Mouse (Mus musculus) thymus, postnatal 25 days (tissue): Measurements from ENCODE around the gene Aifm3.
"Not testable (repeated sequence)": the region's sequence is repeated elsewhere in the genome, so short reads cannot be mapped to it uniquely, and the experiment has no call there.

ENCODE experiments used
- DNase-seq: peaks from one replicate; pipeline ENCODE4 v3.0.0; 2022

Aifm3 gene

DNA sequence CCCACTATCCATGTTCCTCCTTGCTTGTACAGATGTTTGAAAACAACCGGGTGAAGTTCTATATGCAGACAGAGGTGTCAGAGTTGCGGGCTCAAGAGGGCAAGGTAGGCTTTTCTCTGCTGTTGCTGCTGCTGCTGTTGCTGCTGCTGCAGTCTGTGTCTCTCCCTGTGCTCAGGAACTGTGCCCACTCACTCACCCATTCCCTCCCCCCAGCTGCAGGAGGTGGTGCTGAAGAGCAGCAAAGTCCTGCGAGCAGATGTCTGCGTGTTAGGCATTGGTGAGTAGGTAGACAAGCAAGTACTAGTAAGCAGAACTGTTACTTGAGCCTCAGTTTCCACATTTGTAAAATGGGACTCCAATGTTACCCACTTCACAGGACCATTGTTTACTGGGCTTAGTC is 13.3 kb downstream of the Aifm3 start:
- DNase-seq = no peak

DNA sequence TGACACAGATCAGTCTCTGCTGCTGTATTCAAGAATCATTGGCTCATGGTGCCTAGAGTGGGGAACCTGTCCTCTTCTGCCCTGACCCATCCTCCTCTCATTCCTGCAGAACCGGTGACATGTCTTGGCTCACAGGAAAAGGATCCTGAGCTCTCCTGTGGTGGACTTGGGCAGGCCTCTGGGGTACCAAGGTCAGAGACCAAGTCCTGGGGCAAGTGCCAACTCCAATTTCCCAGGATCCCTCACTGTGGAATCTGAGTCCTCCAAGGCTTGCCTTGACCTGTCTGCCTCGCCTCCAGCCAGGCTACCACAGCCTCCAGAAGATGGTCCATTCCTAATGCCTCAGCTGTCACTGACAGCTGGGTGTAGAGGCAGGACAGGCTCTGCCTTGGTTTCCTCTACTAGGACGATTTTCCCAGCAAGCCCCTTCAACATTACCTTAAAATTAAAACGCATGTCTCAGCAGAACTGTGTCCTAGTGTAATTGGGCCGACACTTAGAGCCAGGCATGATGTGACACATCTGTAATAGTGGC is 17.7 kb downstream of the Aifm3 start:
- no peak for DNase-seq

DNA sequence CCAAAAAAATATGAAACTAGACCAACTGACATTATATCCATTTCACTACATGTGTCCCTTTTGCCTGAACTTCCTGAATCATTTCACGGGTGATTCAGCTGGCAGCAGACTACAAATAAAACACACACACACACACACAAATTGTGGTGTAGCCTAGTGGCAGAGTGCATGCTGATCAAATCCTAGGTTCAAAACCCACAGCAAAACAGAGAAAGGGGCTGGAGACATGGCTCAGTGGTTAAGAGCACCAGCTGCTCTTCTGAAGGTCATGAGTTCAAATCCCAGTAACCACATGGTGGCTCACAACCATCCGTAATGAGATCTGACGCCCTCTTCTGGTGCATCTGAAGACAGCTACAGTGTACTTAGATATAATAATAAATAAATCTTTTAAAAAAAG is 18.6 kb downstream of the Aifm3 start:
- DNase-seq = not testable (repeated sequence)

DNA sequence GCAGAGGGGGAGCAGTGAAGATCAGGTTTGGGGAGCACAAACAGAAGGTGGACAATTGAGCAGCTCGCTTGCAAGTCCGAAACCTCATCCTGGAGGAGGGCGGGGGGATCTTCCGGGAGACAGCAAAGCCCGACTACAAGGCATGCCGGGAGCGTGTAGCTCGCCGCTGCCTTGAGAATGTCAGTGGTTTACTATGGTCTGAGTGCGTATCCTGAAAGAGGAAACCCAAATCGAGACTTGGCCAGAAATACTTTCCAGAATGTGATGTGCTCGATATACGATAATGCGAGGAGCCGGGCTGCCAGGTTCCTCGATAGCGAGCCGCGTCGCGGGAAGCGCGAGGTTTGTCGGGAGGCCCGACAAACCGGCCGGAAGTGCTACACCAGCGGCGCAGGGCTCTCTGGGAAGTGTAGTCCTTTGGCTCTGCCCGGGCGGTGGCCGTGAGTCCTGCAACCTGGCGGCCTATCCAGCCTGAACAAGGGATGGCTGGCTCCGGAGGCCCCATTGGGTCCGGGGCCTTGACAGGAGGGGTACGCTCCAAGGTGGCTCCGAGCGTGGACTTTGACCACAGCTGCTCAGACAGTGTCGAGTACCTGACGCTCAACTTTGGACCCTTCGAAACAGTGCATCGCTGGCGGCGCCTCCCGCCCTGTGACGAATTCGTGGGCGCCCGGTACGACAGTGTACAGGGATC is 19.3 kb downstream of the Aifm3 start, which contains the start of gene Lztr1:
Lztr1 (plus strand) TSS at position 143 of the 694 bp plus-strand sequence.
- DNase-seq = peak; percentile 87

DNA sequence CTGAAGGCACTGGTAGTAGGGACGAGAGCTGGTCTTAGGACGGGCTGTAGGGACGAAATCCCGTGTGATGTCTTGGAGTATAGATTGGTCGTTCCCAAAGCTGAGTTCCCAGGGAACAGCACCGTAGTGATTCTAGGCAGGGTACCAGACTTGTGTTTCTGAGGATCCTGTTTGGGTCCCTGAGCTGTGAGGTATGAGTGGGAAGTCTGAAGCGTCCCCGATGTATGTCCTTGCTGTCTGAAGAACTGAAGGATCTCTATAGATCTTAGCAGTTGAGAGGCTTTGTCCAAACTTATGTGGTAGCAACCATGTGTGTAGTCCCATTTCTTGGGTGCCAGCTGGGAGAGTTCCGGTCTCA is 19.8 kb downstream of the Aifm3 start:
- DNase-seq = no peak

DNA sequence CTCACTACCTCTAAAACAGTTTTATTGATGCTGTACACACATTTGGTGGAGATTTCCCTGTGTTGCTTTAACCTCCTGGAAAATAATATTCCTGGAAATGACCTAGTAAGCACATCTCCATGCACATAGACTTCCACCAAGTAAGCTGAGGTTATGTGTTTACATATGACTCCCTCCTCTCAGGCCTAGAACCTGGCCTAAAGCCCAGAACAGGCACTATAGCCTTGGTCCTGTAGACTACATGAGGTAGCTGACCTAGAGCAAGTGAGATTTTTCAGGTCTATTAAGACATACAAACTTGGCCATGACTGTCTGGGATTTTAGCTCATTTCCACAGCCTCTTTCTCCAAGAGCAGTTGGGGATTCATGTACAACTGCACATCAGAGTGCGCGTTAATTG is 20.7 kb downstream of the Aifm3 start:
- no peak for DNase-seq

DNA sequence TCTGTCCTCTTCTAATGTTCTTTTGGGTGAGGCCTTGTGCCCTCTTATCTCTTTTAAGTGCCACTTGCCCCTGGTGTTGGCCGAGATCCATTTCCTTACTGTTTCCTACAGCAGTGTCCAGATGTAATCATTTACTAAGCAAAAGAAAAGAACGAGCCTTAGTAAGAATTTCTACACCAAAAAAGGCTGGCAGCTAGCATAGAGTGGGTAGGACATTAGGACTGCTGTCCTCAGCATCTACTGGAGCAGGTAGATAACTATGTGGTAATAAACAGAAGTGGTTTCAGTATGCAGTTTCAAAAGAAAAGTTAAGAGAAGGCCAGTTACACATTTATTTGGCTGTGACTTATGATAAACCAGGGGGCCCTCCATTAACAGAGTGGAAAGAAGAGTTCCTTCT is 21.3 kb downstream of the Aifm3 start:
- no peak for DNase-seq

DNA sequence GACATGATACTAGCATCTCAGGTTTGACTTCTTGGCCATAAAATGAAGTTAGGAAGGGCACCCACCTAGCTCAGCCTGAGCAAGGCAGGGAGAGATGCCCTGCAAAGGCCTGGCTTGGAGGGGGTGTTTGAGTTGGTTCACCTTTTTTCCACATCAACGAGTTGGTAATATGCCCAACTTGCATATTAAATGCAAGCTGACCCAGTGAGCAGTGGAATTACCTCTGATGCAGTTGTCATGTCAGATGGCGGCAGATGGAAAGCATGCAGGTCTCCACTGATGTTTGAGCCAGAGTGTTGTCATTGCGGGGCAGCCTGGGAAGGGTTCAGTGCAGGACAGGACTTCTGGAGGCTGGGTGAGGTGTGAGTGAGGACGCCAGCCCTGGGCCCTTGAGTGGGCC is 22.0 kb downstream of the Aifm3 start:
- DNase-seq = no peak

DNA sequence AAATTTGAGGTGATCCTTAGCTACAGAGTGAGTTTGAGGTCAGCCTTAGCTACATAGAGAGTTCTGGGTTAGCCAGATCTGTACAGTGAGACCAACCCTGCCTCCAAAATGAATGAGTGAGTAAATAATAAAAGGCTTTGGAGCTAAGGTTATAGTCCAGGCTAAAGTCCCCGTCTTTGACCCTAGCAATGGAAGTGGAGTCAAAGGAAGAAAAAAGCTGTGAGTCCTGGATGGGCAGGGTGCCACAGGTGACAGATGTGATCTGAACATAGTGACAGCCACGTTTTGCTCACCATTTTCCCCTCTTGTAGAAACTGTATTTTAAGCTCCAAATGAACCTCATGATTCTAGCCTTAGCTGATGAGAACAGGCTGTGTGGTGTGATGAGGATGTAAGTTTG is 29.5 kb downstream of the Aifm3 start:
- no peak for DNase-seq

DNA sequence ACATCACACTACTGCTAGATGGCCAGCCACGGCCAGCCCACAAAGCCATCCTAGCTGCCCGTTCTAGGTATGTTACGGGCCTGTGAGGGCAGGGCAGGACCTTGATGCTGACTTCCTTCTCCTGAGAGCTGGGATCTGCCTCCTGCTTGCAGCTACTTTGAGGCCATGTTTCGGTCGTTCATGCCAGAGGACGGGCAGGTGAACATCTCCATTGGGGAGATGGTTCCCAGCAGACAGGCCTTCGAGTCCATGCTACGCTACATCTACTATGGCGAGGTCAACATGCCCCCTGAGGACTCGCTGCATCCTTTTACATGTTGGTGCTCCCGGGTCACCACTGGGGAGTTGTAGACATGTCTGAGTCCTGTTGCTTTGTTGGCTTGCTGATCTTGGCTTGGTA is 34.7 kb downstream of the Aifm3 start:
- no peak for DNase-seq

DNA sequence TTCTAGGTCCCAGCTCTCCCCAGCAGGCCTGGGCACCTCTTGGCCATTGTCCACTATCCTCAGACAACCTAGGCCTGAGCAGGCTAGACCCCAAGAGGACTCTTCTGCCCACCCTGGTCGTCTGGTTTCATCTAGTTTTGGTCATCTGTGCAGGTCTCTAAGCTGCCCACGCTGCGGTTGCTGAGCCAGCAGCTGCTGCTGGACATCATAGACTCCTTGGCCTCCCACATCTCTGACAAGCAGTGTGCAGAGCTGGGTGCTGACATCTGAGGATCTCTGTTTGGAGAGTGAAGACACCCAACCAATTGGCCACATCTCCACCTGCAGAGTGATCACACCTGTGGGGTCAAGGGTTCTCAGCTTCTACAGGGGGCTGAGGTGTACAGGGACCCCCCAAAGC is 36.1 kb downstream of the Aifm3 start:
- no peak for DNase-seq

DNA sequence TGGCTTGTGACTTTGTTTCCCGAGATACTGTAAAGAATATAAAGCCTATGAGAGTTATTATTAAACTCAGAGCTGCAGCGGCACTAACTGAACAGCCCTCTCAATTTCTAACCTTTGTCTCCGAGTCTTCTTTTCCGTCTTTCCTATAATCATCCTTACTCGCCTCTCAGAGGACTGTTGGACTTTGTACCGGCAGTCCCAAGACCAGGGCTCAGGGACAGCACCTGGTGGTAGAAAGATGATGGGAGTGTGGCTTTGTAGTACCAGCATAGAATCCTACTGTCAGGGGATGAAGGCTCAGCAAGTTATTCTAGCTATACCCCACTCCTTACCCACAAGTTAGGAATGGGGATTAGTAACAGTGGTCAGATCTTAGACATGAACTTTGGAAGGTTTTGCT is 36.8 kb downstream of the Aifm3 start:
- no peak for DNase-seq

DNA sequence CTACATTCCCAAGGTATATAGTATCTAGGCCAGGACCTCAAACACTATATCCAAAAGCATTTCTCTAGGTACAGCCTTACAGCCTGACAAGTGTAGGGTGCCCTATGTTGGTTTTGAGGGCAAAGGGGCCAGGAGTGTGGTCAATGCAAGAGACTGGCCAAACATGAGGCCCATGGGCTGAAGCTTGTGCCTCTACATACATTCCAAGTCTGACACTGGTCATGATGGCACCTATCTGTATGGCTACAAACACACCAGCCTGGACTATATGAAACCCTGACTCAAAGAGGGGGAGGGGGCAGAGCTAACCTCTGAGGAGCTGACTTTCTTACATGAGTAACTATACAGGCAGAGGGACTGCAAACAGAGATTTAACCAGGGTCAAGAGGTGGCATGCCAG is 38.2 kb downstream of the Aifm3 start:
- DNase-seq = no peak

DNA sequence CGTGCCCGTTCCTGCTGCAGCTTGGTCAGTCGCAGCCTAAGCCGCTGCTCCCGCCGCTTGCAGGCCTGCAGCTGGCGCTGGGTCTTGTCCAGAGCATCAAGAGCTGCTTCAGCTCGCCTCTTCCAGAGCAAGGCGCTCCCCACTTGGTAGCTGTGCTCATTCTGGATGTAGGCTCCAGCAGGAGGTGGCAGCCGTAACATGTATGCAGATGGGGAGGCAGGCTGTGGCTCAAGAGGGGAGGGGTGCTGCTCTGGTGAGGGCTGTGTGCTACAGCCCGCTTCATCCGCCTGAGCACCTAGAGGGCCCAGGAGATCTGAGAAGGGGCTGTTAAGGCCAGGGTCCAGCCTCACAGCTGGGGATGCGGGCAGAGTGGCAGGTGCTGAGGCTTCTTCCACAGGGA is 38.9 kb downstream of the Aifm3 start:
- DNase-seq = no peak

DNA sequence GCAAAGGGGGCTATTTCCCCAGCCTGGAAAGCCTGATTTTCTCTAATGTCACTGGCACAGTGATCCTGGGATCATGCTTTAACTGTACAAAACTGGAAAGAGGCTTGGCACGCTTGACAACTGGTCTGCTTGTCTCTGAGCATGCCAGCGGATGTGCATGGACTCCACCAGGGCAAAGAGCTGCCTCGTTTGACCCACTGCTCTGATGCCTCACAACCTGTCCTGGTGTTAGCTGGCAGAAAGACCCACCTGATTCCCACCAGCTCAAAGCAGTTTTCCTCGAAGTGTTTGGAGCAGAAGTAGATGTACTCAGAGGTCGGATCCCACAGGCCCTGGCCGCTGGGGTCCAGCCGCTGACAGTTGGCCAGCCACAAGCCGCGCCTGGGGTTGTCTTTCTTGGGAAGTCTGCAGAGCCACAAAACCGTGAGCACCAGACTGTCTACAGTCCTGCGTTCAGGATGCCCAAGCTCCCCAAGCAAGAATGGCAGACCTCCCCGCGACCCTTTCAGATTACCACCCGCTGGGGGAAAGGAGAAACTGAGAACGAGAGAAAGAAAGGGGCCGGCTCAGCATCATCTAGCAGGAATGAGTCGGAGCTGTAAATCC is 40.7 kb downstream of the Aifm3 start:
- DNase-seq = no peak

DNA sequence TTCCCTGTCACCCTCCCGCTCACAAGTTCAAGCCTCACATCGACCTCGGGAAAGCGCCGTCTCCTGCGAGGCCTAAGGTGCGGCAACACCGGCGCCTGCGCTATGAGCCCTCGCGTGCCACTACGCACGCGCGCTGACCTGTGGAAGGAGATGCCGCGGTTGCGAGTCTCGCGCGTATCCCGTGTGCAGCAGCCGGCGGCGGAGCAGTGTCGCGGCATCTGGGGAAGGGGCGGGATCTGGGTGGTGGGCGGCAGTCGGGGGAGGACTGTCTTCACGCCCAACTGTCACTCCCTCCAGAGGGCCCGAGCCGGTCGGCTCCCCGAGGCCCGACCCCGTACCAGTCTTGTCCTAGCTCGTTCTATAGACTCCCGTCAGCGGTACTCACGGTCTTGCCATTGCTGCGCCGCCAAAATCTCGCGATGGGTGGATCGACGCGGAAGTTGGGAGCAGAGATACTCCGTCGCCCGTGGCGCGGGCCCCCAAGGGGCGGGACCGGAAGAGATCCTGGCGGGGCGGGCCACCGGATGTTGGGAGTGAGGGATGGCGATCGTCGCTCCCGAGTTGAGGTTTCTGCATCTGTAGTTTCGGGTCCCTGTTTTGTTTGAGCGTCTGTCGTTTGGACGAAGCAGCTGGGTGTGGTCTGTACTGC is 41.4 kb downstream of the Aifm3 start, which contains the start of gene Thap7:
Thap7 (minus strand) TSS at position 497 of the 649 bp plus-strand sequence.
- peak; percentile 98 for DNase-seq

DNA sequence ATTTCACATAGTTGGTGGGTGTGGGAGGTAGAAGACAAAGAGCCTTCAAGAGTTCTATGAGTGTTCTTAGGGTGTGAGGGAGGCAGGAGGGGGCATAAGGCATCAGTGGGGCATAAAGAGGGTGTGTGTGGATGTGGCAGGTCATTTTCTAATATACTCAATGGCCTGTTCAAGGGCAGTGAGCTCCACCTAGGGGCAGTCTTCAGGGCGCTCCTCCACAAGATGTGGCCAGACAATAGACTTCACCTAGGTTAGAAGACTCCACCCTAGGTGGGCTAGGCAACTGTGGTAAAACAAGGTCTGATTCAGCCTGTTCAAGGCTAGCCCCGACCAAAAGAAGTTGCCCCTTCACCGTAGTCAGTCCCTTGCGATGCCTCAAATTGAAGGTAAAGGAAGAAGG is 42.9 kb downstream of the Aifm3 start:
- no peak for DNase-seq

DNA sequence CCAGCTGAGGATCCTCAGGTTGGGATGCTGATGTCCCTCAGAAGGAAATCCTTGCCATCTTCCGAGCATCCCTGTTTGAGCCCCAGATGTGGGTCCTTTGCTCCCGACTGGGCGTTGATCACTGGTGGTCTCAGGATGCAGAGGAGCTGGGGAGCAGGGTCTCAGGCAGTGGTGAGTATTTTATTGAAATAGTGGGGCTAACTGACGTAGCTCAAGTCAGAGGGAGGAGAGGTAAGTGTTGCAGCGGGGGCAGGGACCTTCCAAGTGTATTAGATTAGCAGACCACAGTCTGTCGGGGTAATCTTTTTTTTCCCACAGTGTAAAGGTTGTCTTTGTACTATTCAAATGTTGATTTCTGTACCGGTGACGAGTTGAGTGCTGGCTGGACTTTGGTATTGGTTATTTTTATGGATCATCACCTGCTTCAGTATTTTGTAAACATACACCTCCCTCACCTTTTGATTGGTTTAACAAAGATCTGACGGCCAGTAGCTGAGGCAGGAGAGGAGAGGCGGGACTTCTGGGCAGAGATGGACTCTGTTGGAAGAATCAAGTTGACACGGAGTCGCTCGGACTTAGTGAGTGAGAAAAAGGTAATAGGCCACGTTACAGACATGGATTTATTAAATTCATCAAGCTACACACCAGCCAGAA is 43.4 kb downstream of the Aifm3 start:
- no peak for DNase-seq

DNA sequence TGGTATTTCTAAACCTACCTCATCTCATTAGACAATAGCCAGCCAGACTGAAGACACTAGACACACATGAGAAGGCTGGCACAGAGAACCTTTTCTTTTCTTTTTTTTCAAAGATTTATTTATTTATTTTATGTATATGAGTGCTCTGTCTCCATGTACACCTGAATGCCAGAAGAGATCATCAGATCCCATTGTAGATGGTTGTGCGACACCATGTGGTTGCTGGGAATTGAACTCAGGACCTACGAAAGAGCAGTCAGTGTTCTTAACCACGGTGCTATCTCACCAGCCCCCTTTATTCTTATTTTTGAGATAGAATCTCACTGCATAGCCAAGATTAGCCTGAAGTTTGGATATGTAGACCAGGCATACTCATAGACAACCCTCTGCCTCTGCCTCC is 47.2 kb downstream of the Aifm3 start:
- DNase-seq = peak; percentile 41

DNA sequence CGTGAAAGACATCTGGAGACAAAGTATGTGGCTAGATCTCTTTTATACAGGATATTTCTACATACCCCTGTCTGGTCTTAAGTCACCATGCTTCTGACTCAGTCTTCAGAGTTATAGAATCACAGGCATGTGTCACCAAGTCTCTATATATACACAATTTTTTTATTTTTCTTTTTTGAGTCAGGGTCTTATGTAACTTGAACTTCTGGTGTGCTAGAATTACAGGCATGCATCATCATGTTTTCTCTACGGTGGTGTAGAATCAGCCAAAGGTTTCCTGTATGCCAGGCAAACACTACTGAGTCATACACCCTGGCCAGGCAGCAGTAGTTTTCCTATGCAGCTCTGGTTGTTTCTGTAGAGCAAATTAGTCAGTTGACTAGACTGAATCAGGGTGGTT is 53.2 kb downstream of the Aifm3 start:
- no peak for DNase-seq

DNA sequence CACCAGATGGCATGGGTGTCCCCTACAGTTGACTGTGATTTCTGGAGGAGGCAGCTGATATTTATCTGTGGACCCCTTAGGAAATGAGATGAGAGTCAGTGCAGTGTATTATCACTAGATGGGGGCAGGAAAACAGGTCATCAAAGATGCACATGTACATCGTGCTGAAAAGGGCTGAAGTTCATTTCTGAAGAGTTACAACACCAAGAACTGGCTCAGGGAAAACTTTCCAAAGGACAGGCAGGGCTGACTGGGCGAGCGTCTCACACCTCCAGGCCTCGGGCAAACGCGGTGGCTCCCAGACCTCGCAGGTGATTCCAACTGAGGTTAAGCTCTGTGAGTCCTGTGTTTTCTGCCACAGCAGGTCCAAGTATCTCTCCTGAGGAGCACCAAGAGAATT is 63.4 kb downstream of the Aifm3 start:
- no peak for DNase-seq

DNA sequence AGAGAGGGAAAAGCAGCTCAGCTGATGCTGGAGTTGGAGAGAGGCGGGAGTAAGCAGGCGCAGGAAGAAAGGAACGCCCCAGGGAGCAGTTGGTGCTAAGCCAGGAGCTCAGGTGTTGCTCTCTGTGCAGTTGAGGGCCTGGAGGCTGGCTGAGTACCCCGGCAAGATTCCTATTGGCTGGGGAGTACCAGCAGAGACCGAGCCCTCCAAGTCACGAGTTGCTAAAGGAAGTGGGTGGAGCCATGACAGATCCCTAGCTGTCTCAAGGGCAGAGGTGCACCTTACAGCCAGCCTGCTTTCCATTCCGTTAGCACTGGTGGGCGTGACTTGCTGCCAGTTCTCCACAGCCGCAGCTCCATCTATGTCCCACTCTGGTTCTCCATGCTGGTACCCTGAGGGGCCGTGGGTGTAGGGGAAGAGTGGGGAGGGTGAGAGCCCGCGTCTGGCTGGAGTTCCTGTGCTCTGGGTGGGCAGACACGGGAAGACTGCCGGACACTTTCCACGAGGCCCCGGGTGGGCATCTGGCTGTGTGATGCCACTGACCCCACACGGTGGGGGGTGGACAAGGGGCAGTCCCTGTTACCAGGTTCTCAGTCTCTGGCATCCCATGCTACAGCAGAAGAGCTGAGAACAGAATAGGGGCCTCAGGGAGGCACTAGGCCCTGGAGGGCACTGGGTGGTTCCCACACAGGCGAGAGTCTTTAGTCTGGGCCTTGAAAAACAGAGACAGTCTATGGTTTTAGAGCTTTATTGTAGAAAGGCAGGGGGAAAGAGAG is 64.7 kb downstream of the Aifm3 start:
- DNase-seq = peak; percentile 71

DNA sequence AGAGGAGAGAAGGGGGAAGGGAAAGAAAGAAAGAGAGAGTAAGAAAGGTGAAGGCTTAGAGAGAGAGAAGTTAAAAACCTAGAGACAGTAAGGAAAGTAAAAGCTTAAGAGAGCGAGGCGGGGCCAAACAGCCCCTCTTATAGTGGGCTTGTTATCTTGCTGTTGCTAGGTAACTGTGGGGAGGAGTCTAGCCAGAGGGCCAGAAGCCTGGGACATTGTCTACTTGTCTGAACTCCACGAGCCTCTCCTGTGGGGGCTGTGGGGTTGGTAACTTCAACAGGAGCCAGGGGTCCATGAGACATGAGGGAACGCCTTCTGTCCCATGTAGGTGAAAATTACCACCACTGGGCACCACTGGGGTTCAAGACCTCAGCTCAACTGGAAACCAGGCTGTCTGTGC is 65.3 kb downstream of the Aifm3 start:
- not testable (repeated sequence) for DNase-seq
